Mouse (Mus musculus): ENCODE measurements around the gene Gm30083.

The Gm30083 gene

DNA sequence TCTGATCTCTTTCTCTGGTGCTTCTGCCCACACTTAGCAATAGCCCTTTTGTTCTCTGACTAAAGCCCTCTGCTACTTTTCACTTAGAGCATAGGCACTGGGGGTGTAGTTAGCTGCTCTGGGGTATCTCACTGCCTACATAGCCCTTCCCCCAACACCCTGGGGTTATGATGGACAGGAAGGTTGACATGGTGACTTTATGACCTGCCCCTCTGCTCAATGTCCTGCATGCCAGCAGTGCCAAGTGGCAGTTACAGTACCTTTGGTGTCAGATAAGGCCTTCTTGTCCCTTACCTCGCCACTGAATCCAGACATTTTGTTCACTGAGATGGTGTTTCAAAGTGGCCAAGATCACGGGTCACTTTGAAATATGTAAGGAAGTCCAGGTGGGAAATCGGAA is at the start of gene Gm30083:
Gene Gm30083, minus strand, starts transcription at position 120 of the 400 bp plus-strand sequence.
- no peak for DNase-seq

DNA sequence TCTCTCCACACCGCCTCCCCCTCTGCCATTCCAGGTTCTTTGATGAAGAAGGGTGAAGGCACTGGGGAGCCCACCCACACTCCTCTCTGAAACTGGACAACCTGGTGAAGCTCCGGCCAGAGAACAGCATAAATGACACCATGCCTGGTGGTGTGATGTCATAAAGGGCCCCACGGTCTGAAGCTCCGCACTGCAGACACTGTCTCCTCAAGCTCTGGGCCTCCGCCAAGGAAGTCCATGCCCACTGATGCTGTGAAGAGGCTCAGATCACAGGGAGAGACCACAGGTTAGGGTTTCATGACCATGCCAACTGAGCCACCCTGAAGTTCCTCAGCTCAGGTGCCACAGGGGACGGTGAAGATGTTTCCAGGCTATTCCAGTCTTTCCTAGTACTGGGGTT is 37.5 kb upstream of the Gm30083 start, which contains the start of gene Antxrl:
Gene Antxrl, plus strand, starts transcription at position 192 of the 400 bp plus-strand sequence.
- DNase-seq: no peak

DNA sequence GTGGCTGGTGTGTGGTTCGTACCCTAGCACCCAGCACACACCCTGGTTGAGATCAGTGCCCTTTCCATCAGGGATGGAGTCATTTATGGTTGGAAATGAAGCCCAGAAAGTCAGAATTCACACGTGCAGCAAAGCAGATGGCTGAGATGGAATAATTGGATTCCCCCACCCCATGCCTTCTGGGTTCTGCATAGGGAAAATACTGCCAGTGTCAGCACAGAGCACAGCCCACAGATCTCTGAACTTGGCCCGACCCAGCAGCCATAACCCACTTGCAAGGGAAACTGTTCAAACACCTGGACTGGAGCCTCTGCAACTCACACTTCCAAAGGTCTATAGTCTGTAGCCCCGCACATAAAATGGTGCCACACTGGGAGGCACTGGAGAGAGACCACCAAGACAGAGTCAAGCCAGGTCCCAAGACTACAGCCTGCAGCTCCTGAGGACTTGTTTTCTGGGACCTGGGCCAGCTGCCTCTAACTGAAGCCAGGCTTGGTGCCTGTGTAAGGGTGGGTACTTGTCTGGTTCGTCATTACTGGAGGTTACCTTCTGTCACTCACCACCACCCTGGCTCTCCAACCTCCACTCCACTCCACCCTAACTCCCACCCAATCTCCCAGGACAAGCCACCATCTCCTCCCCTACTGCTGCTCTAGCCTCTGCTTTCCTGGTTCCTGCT is 35.3 kb upstream of the Gm30083 start:
- DNase-seq: no peak

DNA sequence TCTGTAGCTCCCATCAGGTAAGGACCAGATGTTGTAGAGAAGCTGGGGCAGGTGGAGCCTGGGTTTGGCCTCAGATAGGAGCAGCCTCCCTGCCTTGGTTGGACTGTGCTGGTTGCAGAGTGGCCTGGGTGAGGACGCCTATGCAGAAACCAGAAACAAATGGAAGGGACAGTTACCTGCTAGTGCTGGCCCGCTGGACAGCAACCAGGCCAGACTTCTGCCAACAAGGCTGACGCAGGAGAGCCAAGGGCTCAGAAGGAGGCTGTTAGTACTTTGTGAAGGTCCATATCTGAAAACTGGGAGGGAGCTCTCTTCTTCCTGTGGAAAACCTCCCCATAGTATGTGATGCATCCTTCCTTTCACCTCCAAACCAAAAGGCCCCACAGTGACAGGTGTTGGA is 28.4 kb upstream of the Gm30083 start:
- no peak for DNase-seq

DNA sequence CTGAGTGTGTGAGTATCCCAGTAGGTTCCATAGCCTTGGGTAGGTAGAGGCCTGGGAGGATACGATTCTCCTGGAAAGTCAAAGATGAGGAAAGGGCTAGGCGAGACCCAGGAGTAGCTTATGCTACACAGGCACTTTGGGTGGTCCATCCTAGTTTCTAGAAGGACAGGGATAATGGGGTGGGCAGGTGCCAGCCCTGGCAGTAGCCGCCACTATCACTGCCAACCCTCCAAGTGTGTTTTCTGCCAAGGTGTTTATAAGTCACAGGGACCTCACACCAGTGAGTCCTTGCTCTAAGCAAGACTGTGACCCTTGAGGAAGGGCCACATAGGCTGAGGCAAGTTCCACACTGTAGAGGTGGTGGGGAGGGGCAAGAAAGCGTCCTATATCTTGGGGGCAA is 26.3 kb upstream of the Gm30083 start:
- no peak for DNase-seq

DNA sequence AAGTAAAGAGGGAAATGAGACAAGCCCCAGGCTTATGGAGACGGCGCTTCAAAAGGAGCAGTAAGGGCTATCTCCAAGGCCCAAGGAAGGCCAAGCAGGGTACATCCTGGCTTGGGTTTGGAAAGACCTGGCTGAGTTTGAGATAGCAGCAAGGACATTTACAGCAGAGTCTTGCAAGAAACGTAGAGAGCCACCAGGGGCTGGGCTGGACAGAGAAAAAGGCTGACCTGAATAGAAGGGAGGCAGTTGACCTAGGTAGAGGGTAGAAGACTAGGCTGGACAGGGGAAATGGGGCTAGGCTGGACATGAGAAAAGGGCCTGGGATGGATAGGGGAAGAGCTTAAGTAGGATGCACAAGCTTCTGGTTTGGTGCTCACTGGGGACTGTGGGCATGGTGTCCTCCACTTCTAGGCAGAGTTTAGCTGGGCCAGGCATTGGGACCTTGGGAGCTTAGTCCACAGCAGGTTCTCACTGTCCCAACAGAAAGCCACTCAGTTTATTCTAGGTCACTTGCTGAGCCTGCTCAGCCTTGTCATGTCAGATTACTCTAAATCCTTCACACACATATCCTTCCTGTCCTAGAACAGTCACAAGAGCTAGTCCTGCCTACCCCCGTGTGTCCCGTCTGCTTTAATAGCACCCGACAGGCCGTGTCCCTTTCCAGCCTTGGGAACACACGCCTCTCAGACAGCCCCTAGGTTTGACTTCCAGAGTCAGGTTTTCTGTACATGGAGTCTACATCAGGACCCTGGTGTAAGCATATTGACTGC is 19.0 kb upstream of the Gm30083 start:
- DNase-seq: no peak

DNA sequence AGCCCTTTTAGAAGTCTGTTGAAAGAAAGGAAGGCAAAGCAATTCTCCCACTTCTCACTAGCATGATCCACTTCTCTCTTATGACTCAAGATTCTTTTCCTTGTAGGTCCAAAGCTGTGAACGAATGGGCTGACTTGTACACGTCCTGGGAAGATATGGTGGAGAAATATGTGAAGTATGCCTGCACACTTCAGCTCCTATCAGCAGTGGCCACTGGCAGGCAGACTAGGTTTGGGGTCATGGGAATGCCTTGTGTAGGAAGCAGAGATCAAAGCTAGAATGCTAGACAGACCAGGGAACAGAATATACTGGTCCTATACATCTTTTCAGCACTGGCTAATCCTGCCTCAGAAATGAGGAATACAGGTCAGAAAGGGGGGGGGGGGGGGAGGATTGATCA is 11.7 kb upstream of the Gm30083 start:
- DNase-seq: no peak

DNA sequence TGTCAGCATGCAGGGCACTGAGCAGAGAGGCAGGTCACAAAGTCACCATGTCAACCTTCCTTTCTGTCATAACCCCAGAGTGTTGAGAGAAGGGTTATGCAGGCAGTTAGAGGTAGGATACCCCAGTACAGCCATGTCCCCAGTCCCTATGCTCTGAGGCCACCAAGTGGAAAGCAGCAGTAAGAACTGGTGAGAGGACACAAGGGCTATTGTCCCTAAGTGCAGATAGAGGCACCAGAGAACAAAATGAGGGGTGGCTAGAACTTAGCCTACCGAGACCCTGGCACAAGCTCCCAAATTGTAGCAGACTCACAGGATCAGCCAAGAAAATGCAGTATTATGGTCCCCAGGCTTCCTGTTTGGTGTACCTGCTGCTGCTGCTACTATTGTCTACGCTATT is 2.0 kb upstream of the Gm30083 start:
- no peak for DNase-seq

DNA sequence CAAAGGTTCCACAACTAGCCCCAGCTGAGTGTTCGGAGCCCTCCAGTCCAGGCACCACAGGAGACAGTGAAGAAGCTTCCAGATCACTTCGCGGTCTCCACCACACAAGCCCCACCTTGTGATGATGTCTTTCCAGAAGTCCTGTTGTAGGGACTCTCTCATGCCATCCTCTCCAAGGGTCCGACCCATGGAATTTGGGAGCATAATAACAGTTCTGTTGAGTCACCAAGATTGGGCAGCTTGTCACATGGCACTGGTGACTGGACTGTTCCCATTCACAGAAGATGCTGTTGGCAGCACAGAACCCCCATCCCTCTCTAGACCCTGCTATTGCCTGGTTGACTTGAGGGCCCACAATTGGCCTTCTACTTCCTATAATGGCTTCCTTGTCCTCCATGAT is 1.4 kb upstream of the Gm30083 start, which contains the start of gene Gm5460:
Gene Gm5460, plus strand, starts transcription at position 378 of the 400 bp plus-strand sequence.
- DNase-seq: no peak

DNA sequence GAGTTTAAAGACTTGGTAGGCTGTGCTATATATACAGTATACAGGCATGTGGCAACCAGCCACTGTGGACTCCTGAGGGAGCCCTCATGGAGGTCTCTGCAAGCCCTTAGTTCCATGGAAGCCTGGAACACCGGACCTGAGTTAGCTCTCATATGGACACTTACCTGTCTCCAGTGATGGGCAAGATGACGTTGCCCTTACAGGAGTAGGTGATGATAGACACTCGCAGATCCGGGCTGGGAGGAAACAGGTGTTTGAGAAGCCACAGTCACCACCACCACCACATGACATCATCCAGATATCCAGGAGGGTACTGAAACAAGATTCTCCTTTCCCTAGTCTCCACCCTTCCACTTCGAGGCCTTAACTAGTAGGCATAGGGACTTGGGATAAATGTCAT is 12.6 kb downstream of the Gm30083 start:
- no peak for DNase-seq

DNA sequence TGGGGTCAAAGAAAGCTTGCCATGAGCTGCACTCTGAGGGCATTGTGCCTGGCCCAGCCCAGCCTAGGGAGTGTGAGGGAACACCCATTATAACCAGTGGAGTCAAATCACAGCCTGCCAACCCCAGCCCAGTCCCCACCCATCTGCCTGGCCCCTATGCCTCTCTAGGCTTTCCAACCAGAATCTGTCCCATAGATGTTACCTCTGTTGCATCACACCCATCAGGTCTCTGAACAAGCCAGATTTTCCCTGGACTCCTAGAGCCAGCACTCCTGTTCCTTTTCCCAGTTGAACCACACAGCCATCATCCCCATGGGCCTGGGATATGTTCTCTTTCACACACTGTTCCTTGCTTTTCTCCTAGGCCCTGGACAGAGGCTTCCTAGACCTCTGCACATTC is 13.5 kb downstream of the Gm30083 start:
- no peak for DNase-seq

DNA sequence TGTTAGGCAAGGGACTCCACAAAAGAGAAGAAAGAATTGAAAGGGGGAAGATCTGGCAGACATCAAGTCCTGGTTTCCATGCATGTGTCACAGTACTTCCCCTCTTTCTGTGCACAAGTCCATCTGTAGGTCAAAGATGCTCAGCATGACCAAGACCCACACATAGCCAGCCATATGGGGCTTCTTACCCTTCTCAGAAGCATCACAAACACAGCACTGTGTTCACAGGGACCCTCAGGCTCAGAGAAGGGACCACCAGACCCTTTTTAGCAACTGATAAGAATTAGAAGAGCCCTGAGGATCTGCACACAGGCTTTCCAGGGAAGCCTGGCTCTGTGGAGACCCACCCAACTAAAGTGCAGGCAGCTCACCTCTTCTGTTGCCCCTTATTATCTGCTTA is 14.9 kb downstream of the Gm30083 start:
- no peak for DNase-seq

DNA sequence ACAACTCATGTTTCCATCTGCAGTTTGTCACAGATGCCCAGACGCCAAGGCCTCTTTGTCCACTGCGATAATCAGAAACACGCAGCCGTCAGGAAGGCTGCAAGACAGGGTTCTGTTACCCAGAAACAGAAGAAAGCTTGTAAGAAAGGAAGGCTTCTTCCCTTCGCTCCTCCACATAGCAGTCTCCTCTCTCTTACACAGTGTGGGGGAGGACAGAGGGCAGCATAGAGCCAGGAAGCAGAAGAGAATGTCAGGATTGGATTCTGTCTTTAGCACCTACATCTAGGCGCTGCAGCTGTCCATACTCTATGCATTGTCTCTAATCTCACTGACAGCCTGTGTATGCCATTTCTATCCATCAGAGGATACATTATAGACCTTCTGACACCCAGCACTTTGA is 17.6 kb downstream of the Gm30083 start:
- no peak for DNase-seq

DNA sequence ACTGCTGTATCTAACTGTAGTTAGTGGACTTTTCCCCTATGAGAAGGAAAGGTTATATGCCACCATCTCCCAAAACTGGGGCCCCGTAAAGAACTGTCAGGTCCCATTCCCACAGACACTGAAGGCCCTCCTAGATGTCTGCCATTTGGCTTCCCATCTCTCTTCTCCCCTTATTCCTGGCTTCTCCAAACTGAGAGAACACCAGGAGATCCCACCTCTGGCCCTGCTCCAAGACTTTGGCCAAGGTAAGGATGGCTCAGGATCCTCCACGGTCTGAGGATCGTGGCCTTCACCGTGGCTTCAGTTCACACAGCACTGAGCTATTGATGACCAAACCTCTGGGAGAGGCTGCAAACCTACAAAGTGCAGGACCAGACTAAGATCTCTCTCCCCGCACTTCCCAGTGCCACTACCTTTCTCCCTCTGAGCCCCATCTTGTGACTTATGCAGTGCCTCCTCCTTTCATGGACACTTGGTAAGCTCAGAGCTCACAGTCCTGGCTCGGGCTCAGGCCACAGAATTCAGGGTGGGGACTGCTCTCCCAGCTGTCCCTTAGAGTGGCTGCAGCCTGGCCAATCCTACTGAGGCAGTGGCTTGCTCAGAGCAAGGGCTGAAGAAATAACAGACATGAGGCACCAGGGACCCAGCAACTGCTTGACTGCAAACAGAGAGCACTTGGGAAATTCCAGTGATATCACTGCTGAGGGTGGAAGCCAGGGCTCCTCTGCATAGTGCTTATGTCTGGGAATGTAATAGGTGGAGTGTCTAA is 21.3 kb downstream of the Gm30083 start:
- no peak for DNase-seq

DNA sequence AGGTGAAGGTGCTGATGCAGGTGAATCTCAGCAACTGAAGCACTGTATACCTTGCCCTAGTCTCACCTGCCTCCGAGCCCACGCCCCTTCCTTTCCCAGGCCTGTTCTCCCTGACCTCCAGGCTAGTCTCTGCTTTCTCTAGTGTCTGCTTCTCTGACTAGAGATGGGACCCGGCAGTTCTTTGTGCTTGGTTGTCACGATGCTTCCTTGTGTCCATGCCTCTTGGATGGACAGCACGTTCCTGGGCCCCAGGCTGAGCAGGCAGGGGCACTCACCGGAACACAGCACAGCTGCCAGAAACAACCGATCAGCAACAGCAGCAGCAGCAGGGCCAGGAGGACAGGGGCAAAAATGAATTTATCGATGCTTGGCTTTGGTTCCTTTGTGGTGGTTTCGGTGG is 21.9 kb downstream of the Gm30083 start:
- DNase-seq: no peak

DNA sequence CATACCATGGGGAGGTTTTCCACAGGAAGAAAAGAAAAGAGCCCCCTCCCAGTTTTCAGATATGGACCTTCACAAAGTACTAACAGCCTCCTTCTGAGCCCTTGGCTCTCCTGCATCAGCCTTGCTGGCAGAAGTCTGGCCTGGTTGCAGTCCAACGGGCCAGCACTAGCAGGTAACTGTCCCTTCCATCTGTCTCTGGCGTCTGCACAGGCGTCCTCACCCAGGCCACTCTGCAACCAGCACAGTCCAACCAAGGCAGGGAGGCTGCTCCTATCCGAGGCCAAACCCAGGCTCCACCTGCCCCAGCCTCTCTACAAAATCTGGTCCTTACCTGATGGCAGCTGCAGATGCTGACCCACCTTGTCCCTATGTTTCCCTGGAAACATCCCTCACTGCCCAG is 23.0 kb downstream of the Gm30083 start:
- DNase-seq: peak; percentile 71

DNA sequence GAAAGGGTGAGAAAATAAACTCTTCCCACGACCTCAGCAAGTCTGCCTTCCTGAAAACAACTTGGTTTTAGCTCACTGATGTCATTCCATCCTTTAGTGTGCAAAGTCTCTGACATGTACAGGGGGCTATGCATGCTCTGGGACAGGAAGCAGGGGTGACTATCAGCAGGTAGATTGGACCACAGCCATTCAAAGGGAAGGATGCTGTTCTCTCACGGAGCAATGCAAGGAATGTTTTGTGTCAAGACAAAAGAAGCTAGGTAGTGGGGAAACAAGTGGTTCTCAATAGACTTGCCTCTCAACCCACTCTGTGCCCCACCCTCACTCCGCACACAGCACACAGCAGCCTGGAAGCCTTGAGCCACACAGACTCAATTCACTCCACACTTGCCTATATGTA is 25.8 kb downstream of the Gm30083 start:
- DNase-seq: no peak

DNA sequence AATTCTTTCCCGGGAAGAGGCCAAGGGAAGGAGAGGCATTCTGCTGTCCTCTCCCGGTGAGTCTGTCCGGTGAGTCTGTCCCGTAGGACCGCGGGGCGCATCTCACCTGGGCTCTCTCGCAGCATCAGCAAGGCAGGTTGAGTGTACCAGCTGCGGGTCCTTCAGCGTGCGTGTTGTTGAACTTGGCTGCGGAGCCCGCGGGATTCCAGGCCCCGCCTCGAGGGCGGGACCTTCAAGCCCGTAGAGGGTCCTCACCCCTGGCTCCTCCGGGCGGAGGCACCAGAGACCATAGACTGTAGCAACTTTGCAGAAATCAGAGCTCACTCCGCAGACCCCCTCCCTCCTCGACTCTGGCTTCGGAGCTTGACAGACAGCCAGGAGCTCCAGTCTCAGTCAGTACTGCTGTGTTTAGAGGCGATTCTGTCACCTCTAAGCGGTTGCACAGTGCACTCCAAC is 36.4 kb downstream of the Gm30083 start, which contains the start of gene Zfp488:
Gene Zfp488, minus strand, starts transcription at position 161 of the 456 bp plus-strand sequence.
- DNase-seq: no peak

DNA sequence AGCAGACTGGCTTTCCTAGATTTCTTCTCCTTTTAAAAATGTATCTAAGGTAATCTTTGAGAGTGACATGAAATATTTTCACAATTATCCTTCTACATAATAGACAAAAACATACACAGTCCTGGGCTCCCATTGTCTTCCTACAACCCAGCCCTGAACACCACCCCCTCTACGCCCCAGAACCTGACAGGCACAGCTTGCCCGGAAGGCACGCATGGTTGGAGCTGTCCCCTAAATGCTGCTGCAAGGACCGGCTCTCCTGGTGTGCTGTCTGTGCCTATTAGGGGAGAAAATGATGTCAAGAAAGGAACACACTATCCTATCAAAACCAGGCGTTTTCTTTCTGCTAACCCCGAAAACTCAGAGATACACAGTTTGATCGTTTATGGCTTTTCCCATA is 37.2 kb downstream of the Gm30083 start:
- no peak for DNase-seq

DNA sequence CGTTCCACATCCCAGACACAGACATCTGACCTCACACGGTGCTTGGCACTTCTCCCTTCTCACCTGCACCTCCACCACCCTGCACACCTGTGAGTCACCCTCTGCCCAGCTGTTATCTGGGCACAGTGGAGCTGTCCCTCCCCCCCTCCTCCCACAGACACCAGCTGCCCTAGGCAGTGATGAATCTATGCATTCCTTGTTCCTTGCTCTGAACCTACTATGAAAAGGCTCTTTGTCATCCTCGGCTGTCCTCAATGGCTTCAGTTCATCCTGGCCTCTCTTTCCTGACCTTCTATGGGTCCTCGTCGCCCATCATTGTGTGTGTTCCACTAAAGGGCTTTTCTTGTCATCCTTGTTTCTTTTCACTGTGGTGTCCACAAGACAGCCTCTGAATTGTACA is 40.2 kb downstream of the Gm30083 start:
- no peak for DNase-seq

DNA sequence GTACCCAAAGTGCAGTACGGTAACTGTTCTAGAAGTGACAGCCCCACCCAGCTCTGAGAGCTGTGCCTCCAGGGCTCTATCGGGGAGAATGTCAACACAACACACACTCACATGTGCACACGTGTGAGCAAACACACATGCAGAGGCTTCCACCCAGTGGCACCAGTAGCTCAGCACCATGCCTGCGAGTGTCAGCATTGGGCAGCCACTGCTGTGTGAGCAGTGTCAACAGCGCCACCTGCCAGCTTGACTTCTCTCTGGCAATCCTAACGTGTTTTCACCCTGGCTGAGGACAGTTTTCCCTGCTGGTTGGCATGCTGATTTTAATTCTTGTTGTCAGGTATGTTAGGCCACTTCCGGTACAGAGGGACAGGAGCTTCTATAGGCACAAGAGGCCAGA is 42.3 kb downstream of the Gm30083 start:
- DNase-seq: no peak

DNA sequence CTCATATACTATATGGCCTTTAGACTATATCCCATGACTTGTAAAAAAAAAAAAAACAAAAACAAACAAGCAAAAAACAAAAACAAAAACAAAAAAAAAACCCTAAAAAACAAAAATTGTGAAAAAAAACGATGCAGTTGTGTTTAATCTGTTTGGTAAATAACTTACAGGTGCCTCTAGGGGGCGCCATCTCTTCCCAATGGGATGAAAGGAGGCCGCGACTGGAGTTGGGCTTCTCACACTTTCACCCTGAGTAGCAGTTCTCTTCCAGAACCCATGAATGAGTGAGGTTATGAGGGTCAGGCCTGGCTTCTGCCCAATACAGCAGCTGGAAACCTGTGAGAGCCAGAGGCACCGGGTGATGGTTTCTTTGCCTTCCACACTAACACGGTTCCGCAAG is 49.3 kb downstream of the Gm30083 start:
- no peak for DNase-seq

DNA sequence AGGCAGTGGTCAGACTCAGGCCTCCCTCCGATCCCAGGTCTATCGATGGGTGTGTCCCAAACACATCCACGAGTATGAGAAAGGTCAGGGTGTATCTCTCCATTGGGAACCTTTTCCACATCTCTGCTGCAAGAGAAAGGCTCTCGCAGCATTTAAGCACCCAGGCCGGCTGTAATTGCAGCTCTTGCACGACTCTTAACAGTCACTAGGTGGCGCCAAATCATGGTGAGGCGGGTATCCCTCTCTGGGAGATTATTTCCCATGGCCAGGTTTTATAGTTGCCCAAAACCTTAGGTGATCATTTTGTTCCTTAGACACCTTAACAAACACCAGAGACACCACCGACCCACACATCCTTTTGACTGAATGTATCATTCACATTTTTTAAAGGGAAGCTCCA is 55.6 kb downstream of the Gm30083 start:
- peak; percentile 59 for DNase-seq

DNA sequence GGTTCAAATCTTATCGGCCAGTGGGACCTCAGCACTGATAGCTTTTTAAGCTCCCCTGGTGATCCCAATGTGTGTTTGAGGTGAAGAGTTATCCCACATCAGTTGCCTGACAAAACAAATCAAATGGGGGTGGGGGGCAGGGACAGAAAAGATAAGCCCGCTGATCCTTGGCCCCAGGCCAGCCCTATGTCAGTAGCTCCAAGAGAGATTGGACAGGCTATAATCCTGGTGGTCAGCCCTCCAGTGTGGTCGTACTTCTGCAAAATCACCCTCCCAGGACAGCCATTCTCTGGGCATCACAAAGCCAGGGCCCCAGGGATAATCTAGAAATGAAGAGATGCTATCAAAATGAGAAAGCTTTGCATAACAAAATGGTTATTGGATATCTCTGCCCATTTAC is 56.1 kb downstream of the Gm30083 start:
- no peak for DNase-seq
